Mouse (Mus musculus) CH12.LX (cell line): ENCODE data around the gene Chrm5.
"Not testable (repeated sequence)": the region's sequence is repeated elsewhere in the genome, so short reads cannot be mapped to it uniquely, and the experiment has no call there.

Experiments used
- CTCF ChIP-seq, 2 experiments: IDR thresholded peaks in 1 of 2; conservative IDR thresholded peaks in 1 of 2; 2 replicates each; pipeline ENCODE4 v1.5.1; 2011 to 2012; ENCODE audit warnings: low read depth in 2 of 2, low read length in 2 of 2, improper control_type of control experiment in 1 of 2, inconsistent platforms in 1 of 2, mild to moderate bottlenecking in 1 of 2, moderate library complexity in 1 of 2
- HCFC1 ChIP-seq: IDR thresholded peaks from 2 replicates; pipeline ENCODE4 v1.6.1; 2012; ENCODE audit warnings: low read depth, mild to moderate bottlenecking, inconsistent platforms, low read length, improper control_type of control experiment
- POLR2A ChIP-seq: IDR thresholded peaks from 2 replicates; pipeline ENCODE4 v1.6.1; 2011; ENCODE audit warnings: low read depth, mild to moderate bottlenecking, improper control_type of control experiment, low read length
- USF1 ChIP-seq: IDR thresholded peaks from 2 replicates; pipeline ENCODE4 v1.6.1; 2014; ENCODE audit warnings: low read depth, mild to moderate bottlenecking, inconsistent platforms, low read length, improper control_type of control experiment

DNA sequence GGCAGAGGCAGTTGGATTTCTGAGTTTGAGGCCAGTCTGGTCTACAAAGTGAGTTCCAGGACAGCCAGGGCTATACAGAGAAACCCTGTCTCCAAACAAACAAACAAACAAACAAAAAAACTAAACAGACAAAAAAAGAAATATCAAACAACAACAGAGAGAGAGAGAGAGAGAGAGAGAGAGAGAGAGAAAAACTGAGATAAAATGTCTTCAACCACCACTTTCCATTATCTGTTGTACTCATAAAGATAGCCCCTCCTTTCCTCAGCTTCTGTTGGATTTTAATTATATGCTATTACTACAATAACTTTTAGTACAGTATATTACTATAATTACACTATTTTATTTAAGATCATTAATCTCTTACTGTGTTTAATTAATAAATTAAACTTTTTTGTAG, 28.1 kb downstream of the Chrm5 start:
- TF ChIP-seq USF1; POLR2A; CTCF (conservative IDR thresholded peaks at IDR 0.05 in 1 of 2, IDR thresholded peaks at IDR 0.05 in 1 of 2; ENCODE audit: low read depth in 2 of 2, low read length in 2 of 2); HCFC1: not testable (repeated sequence)
